Mouse (Mus musculus): Measurements from ENCODE around the gene Acp1. TPM values are rescaled to one million over a fixed set of nuclear protein-coding genes. Genes with fewer than 3 reads are reported as not detected.

Acp1 gene
- polyA plus RNA-seq, 1 experiment, result 41.3 TPM

GRCm38 (mm10) chr12:30884622-30885230, 26.7 kb downstream of the Acp1 start:
- TF ChIP-seq MAX (IDR thresholded peaks at IDR 0.05) (no peak), CTCF (IDR thresholded peaks at IDR 0.05; ENCODE audit: control insufficient read depth, insufficient read depth, insufficient read length) (no peak), MYOG (IDR thresholded peaks at IDR 0.05; ENCODE audit: control insufficient read depth, extremely low read depth, insufficient read length) (no peak)
- H3K4me3 ChIP-seq (ENCODE audit: insufficient read depth, poor library complexity, severe bottlenecking), result no peak overlapping the region
- H3K27me3 ChIP-seq (ENCODE audit: control insufficient read depth, insufficient read depth, insufficient read length), result peaks cover 38% of the 10 kb centered on the region

GRCm38 (mm10) chr12:30883986-30884621, 27.3 kb downstream of the Acp1 start, which contains the start of gene Alkal2:
Gene Alkal2 (plus strand): TSS chr12:30884322.
- no peak within 1 kb of the TSS for H3K4me3 ChIP-seq (ENCODE audit: insufficient read depth, poor library complexity, severe bottlenecking)
- H3K36me3 ChIP-seq (ENCODE audit: control insufficient read depth, insufficient read depth), result no peaks in the 10 kb centered on the region
- H3ac ChIP-seq (ENCODE audit: control insufficient read depth, insufficient read length, low read depth), result no peak within 1 kb of the TSS
- no peak for TF ChIP-seq MYOG (IDR thresholded peaks at IDR 0.05; ENCODE audit: control insufficient read depth, extremely low read depth, insufficient read length)
- no peak for TF ChIP-seq USF1 (IDR thresholded peaks at IDR 0.05; ENCODE audit: low read depth)
- TF ChIP-seq MAX (IDR thresholded peaks at IDR 0.05), result no peak
- no peak for TF ChIP-seq MYOD1 (IDR thresholded peaks at IDR 0.05; ENCODE audit: control insufficient read depth, insufficient read length, low read depth)
- no peak for TF ChIP-seq CTCF (IDR thresholded peaks at IDR 0.05; ENCODE audit: control insufficient read depth, insufficient read depth, insufficient read length)
- no peak for TF ChIP-seq CEBPB (IDR thresholded peaks at IDR 0.05; ENCODE audit: low read depth)
- TF ChIP-seq FOSL1 (IDR thresholded peaks at IDR 0.05; ENCODE audit: insufficient read depth, low read length, poor library complexity, severe bottlenecking), result no peak
- H3K79me2 ChIP-seq (ENCODE audit: control insufficient read depth, insufficient read depth), result no peaks in the 10 kb centered on the region
- no peaks in the 10 kb centered on the region for H3K79me3 ChIP-seq (ENCODE audit: low read depth)
- H3K27me3 ChIP-seq (ENCODE audit: control insufficient read depth, insufficient read depth, insufficient read length), result peaks cover 38% of the 10 kb centered on the region

More at GRCm38 (mm10) chr12:30884622-30885230, 26.7 kb downstream of the Acp1 start:
- H3K79me2 ChIP-seq (ENCODE audit: control insufficient read depth, insufficient read depth), result no peaks in the 10 kb centered on the region
- no peaks in the 10 kb centered on the region for H3K36me3 ChIP-seq (ENCODE audit: control insufficient read depth, insufficient read depth)
- no peak overlapping the region for H3ac ChIP-seq (ENCODE audit: control insufficient read depth, insufficient read length, low read depth)
- no peaks in the 10 kb centered on the region for H3K79me3 ChIP-seq (ENCODE audit: low read depth)

DNA sequence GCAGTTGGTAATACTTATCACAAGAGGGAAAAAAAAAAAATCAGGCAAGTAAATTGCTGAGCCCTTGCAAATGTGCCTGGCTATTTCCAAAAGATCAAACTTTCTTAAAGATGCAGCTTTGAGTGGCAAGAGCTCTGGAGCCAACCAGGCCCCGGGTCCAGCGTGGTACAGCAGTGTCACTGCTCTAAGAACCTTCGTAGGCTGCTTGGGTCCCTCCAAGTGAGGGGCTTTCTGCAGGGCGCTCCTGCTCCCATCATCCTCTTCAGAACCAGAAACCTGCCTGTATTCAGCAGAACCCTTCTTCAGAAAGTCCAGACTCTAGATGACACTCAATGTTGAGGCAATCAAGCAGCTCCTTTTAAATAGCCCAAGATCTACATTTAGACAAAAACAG, 27.8 kb downstream of the Acp1 start:
- no peak for TF ChIP-seq FOSL1 (IDR thresholded peaks at IDR 0.05; ENCODE audit: insufficient read depth, low read length, poor library complexity, severe bottlenecking)
- no peak for TF ChIP-seq MYOG (IDR thresholded peaks at IDR 0.05; ENCODE audit: control insufficient read depth, extremely low read depth, insufficient read length)
- TF ChIP-seq MAX (IDR thresholded peaks at IDR 0.05), result no peak
- no peak for TF ChIP-seq CTCF (IDR thresholded peaks at IDR 0.05; ENCODE audit: control insufficient read depth, insufficient read depth, insufficient read length)
- H3K79me2 ChIP-seq (ENCODE audit: control insufficient read depth, insufficient read depth), result no peaks in the 10 kb centered on the region
- H3K4me3 ChIP-seq (ENCODE audit: insufficient read depth, poor library complexity, severe bottlenecking), result no peak overlapping the region
- peaks cover 38% of the 10 kb centered on the region for H3K27me3 ChIP-seq (ENCODE audit: control insufficient read depth, insufficient read depth, insufficient read length)
- H3K79me3 ChIP-seq (ENCODE audit: low read depth), result no peaks in the 10 kb centered on the region
- no peak overlapping the region for H3ac ChIP-seq (ENCODE audit: control insufficient read depth, insufficient read length, low read depth)
- no peaks in the 10 kb centered on the region for H3K36me3 ChIP-seq (ENCODE audit: control insufficient read depth, insufficient read depth)

GRCm38 (mm10) chr12:30879447-30879846, 31.9 kb downstream of the Acp1 start:
- Histone ChIP-seq H3K79me3 (ENCODE audit: low read depth) (no peaks in the 10 kb centered on the region), H3K36me3 (ENCODE audit: control insufficient read depth, insufficient read depth) (no peaks in the 10 kb centered on the region), H3K4me3 (ENCODE audit: insufficient read depth, poor library complexity, severe bottlenecking) (no peak overlapping the region), H3ac (ENCODE audit: control insufficient read depth, insufficient read length, low read depth) (no peak overlapping the region), H3K79me2 (ENCODE audit: control insufficient read depth, insufficient read depth) (no peaks in the 10 kb centered on the region), H3K27me3 (ENCODE audit: control insufficient read depth, insufficient read depth, insufficient read length) (peaks cover 22% of the 10 kb centered on the region)
- no peak for TF ChIP-seq USF1 (IDR thresholded peaks at IDR 0.05; ENCODE audit: low read depth)

- no peaks in the 10 kb centered on the region for H3K36me3 ChIP-seq (ENCODE audit: control insufficient read depth, insufficient read depth)
- H3K79me2 ChIP-seq (ENCODE audit: control insufficient read depth, insufficient read depth), result no peaks in the 10 kb centered on the region
- H3ac ChIP-seq (ENCODE audit: control insufficient read depth, insufficient read length, low read depth), result no peak overlapping the region
- H3K79me3 ChIP-seq (ENCODE audit: low read depth), result no peaks in the 10 kb centered on the region
- no peak overlapping the region for H3K4me3 ChIP-seq (ENCODE audit: insufficient read depth, poor library complexity, severe bottlenecking)
- H3K27me3 ChIP-seq (ENCODE audit: control insufficient read depth, insufficient read depth, insufficient read length), result peaks cover 4% of the 10 kb centered on the region
- TF ChIP-seq CTCF (IDR thresholded peaks at IDR 0.05; ENCODE audit: control insufficient read depth, insufficient read depth, insufficient read length) (no peak), MAX (IDR thresholded peaks at IDR 0.05) (no peak), MYOG (IDR thresholded peaks at IDR 0.05; ENCODE audit: control insufficient read depth, extremely low read depth, insufficient read length) (no peak), MYOD1 (IDR thresholded peaks at IDR 0.05; ENCODE audit: control insufficient read depth, insufficient read length, low read depth) (no peak), FOSL1 (IDR thresholded peaks at IDR 0.05; ENCODE audit: insufficient read depth, low read length, poor library complexity, severe bottlenecking) (no peak), CEBPB (IDR thresholded peaks at IDR 0.05; ENCODE audit: low read depth) (no peak), USF1 (IDR thresholded peaks at IDR 0.05; ENCODE audit: low read depth) (no peak)
These were observed 45.6 kb downstream of the Acp1 start for GRCm38 (mm10) chr12:30865781-30866180.

- Histone ChIP-seq H3K4me3 (ENCODE audit: insufficient read depth, poor library complexity, severe bottlenecking) (no peak overlapping the region), H3ac (ENCODE audit: control insufficient read depth, insufficient read length, low read depth) (no peak overlapping the region), H3K79me3 (ENCODE audit: low read depth) (no peaks in the 10 kb centered on the region), H3K36me3 (ENCODE audit: control insufficient read depth, insufficient read depth) (no peaks in the 10 kb centered on the region), H3K79me2 (ENCODE audit: control insufficient read depth, insufficient read depth) (no peaks in the 10 kb centered on the region), H3K27me3 (ENCODE audit: control insufficient read depth, insufficient read depth, insufficient read length) (peaks cover 4% of the 10 kb centered on the region)
- TF ChIP-seq CTCF (IDR thresholded peaks at IDR 0.05; ENCODE audit: control insufficient read depth, insufficient read depth, insufficient read length), result no peak
These were observed 47.0 kb downstream of the Acp1 start for GRCm38 (mm10) chr12:30864347-30864746.

Measured in C2C12 (cell line).